Mouse (Mus musculus) ES-Bruce4 (cell line): ENCODE results near the gene Lax1. TPM values are rescaled to one million over a fixed set of nuclear protein-coding genes. Genes with fewer than 3 reads are reported as not detected.

ENCODE experiments used
- H3K27ac ChIP-seq: 2 replicates; pipeline ENCODE4 v1.5.1; 2012; ENCODE audit warnings: low read length, inconsistent platforms; ENCODE audit not compliant: insufficient read depth
- H3K27me3 ChIP-seq: 2 replicates; pipeline ENCODE4 v1.6.1; 2012; ENCODE audit warnings: mild to moderate bottlenecking, low read length, inconsistent platforms; ENCODE audit not compliant: control insufficient read depth, poor library complexity, insufficient read depth, severe bottlenecking
- H3K36me3 ChIP-seq: 2 replicates; pipeline ENCODE4 v1.6.1; 2012; ENCODE audit warnings: inconsistent platforms, mild to moderate bottlenecking, low read length, moderate library complexity; ENCODE audit not compliant: control insufficient read depth, poor library complexity, insufficient read depth, severe bottlenecking
- H3K4me1 ChIP-seq: one replicate; pipeline ENCODE4 v1.8.1; 2011; ENCODE audit warnings: low read length; ENCODE audit not compliant: control insufficient read depth, insufficient read depth
- H3K4me3 ChIP-seq: 2 replicates; pipeline ENCODE4 v1.5.1; 2011; ENCODE audit warnings: low read depth, mild to moderate bottlenecking, low read length
- H3K9ac ChIP-seq: 2 replicates; pipeline ENCODE4 v1.6.1; 2012; ENCODE audit warnings: low read depth, mild to moderate bottlenecking, inconsistent platforms; ENCODE audit not compliant: poor library complexity, severe bottlenecking
- H3K9me3 ChIP-seq: replicated peaks from 2 replicates; pipeline ENCODE4 v1.6.1; 2012; ENCODE audit warnings: mild to moderate bottlenecking, low read length, inconsistent platforms; ENCODE audit not compliant: control insufficient read depth, poor library complexity, insufficient read depth, severe bottlenecking
- CTCF ChIP-seq: IDR thresholded peaks from one replicate; pipeline ENCODE4 v1.8.1; 2011; ENCODE audit warnings: low read depth, low read length
- EP300 ChIP-seq: IDR thresholded peaks from 2 replicates; pipeline ENCODE4 v1.6.1; 2011; ENCODE audit warnings: low read depth, low read length; ENCODE audit not compliant: insufficient read depth
- POLR2A ChIP-seq: IDR thresholded peaks from one replicate; pipeline ENCODE4 v1.8.1; 2011; ENCODE audit warnings: low read length; ENCODE audit not compliant: insufficient read depth
- polyA plus RNA-seq: library from polyadenylated mRNA; stranded (reverse); fragments of >200 nt; gene quantifications from 2 replicates; pipeline ENCODE4 v1.2.4, GENCODE M21; 2011; ENCODE audit warnings: low read depth; ENCODE audit not compliant: missing spikeins, insufficient read depth, insufficient read length

Lax1 gene
- polyA plus RNA-seq, result 1.4 and 1.5 TPM in 2 replicates

DNA sequence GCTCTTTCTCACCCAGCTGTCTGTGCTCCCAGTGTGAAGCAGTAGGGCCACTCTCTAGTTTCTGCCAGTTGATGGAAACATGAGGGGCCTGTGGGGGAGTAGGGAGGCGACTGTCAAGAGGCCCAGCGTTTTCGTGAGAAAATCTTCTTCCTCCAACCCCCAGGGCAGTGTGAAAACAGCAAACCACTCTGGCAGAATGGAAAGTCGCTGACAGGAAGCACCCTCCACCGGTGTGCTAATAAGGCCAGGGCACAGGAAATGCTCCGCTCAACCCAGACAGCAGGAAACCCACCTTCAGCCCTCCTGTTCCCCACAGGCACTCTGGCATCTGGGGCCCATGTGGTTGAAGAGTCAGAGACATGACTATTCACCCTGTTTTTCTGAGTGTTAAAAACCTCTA, at the start of gene Lax1:
Gene Lax1 (minus strand): TSS at position 212 of the 400 bp plus-strand sequence.
- Histone ChIP-seq H3K4me1 (peaks cover 12% of the 10 kb centered on the region), H3K4me3 (no peak within 1 kb of the TSS), H3K27me3 (no peaks in the 10 kb centered on the region), H3K36me3 (no peaks in the 10 kb centered on the region), H3K9me3 (no peaks in the 10 kb centered on the region), H3K9ac (peak within 1 kb of the TSS; percentile 42), H3K27ac (peak within 1 kb of the TSS; percentile 67; the same call in 1 of the 2 replicates)
- TF ChIP-seq EP300 (no peak), POLR2A (no peak), CTCF (no peak)

DNA sequence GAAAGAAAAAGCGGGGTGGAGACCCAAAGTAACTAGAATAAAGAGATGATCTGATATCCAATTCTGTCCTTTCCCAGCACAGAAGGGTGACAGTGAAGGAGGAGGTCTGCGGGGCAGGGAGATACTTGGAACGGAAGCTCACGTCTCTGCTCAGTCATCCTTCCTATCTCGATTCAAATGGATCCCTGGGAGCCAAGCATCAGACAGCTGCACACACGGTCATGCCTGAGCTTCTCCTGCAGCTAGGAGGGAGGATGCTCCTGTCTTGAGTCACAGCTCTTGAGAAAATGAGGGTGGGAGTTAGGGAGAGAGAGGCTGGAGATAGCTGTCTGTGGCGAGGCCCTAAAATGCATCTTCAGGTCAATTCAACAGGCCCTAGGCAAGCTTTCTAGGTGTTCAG, 46.8 kb upstream of the Lax1 start:
- TF ChIP-seq CTCF, result no peak
- no peak for TF ChIP-seq POLR2A
- no peak for TF ChIP-seq EP300
- no peaks in the 10 kb centered on the region for H3K27me3 ChIP-seq
- no peak overlapping the region for H3K27ac ChIP-seq

DNA sequence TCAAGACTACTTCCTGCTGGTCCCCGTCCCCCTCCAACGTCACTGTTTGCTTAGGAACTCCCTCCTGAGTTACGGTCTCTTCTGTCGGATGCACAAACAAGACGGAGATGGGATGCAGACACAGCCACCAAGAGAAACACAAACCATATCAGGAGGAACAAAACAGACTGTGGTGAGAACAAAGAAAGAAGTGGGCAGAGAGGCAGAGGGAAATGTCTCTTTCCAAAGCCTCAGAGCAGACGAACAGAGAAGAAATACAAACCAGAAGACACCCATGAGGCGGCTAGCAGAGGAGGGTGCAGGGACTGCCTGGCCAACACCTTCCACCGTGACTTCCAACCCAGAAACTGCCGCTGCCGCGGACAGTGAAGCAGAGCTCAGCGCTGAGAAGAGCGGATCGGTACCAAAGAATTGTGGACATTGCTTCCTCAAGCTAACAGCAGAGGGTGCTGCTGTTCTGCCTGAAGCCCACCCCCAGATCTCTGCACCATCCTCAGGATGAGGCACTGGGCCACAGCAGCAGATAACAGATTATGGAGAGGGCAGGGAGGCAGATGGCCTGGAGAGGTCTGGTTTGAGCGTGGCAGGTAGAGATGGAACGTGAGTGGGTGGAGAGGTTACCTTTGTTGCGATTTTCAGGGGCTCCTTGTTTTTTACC, 46.2 kb upstream of the Lax1 start:
- Histone ChIP-seq H3K36me3 (no peaks in the 10 kb centered on the region), H3K4me1 (peaks cover under 1% of the 10 kb centered on the region), H3K9me3 (no peaks in the 10 kb centered on the region), H3K27ac (no peak overlapping the region), H3K9ac (no peak overlapping the region), H3K4me3 (no peak overlapping the region), H3K27me3 (no peaks in the 10 kb centered on the region)
- TF ChIP-seq POLR2A (no peak), EP300 (0 out of 2 replicates have a peak, but pooled peaks have one; percentile 36), CTCF (peak; percentile 97)

More for the DNA sequence above, 46.8 kb upstream of the Lax1 start:
- peaks cover 3% of the 10 kb centered on the region for H3K4me1 ChIP-seq
- no peaks in the 10 kb centered on the region for H3K36me3 ChIP-seq
- H3K9me3 ChIP-seq, result no peaks in the 10 kb centered on the region
- H3K4me3 ChIP-seq, result no peak overlapping the region
- no peak overlapping the region for H3K9ac ChIP-seq

DNA sequence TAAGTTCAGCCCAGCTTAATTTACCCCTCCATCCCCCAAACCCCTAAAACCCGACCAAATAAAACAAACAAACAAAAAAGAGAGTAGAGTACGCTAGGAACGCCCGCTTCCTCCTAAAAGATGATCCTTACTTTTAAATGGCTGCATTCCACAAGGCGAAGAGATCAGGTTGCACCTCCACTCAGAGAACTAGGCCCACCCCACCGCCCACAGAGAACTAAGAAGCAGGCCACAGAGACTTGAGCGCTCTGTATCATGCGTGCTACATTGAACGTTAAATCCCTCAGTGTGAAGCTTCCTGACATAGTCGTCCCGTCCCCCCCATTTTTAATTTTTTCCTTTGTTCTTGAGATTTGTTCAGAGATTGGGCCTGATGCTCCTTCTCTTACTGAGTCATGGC, 42.9 kb upstream of the Lax1 start:
- H3K9ac ChIP-seq, result no peak overlapping the region
- no peaks in the 10 kb centered on the region for H3K36me3 ChIP-seq
- H3K27ac ChIP-seq, result no peak overlapping the region
- no peak overlapping the region for H3K4me3 ChIP-seq
- no peaks in the 10 kb centered on the region for H3K27me3 ChIP-seq
- TF ChIP-seq POLR2A (no peak), CTCF (no peak), EP300 (no peak)
- no peaks in the 10 kb centered on the region for H3K9me3 ChIP-seq
- H3K4me1 ChIP-seq, result no peaks in the 10 kb centered on the region

DNA sequence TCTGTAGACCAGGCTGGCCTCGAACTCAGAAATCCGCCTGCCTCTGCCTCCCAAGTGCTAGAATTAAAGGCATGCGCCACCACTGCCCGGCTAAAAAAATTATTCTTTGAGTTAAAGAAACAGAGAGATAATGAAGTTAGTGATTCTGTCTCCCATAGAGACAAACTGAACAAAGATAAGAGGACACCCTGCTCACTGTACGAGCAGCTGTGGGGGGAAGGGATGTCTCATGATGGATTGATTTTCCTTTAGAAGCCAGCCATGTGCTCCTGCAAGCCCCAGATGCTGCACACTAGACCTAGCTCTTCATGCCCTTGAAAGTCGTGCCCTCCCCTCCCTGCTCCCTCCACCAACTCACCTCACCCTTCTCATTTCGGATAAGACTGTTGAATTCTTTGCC, 38.4 kb upstream of the Lax1 start:
- H3K4me1 ChIP-seq, result no peaks in the 10 kb centered on the region
- H3K27me3 ChIP-seq, result no peaks in the 10 kb centered on the region
- no peaks in the 10 kb centered on the region for H3K36me3 ChIP-seq
- no peak overlapping the region for H3K9ac ChIP-seq
- H3K27ac ChIP-seq, result no peak overlapping the region
- no peak overlapping the region for H3K4me3 ChIP-seq
- no peaks in the 10 kb centered on the region for H3K9me3 ChIP-seq
- TF ChIP-seq CTCF (no peak), EP300 (no peak), POLR2A (no peak)

DNA sequence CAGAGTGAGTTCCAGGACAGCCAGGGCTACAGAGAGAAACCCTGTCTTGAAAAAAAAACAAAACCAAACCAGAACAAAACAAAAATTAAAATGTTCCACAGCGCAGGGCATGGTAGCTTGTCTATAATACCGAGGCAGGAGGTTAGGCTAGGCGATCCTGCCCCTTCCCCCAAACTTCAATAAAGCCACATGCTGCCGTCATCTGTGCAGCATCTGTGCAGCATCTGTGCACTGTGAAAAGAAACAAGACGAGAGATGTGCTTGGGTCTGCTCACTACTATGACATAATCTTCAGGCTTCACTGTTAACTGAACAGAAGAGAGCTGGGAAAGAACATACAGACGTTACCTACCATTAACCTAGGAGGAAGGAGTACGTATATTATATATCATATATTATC, 30.4 kb upstream of the Lax1 start:
- no peaks in the 10 kb centered on the region for H3K36me3 ChIP-seq
- TF ChIP-seq EP300 (no peak), POLR2A (no peak), CTCF (no peak)
- H3K9me3 ChIP-seq, result no peaks in the 10 kb centered on the region
- no peak overlapping the region for H3K4me3 ChIP-seq
- no peak overlapping the region for H3K9ac ChIP-seq
- peaks cover 1% of the 10 kb centered on the region for H3K4me1 ChIP-seq
- no peak overlapping the region for H3K27ac ChIP-seq
- no peaks in the 10 kb centered on the region for H3K27me3 ChIP-seq
